Mouse (Mus musculus) thymus, postnatal 25 days (tissue): ENCODE results near the gene Neurl1a.

Experiments used
- DNase-seq: peaks from one replicate; pipeline ENCODE4 v3.0.0; 2022

Gene Neurl1a

GRCm38 (mm10) chr19:47298100-47298499 is 119.5 kb downstream of the Neurl1a start:
- no peak for DNase-seq

GRCm38 (mm10) chr19:47301303-47302190 is 122.9 kb downstream of the Neurl1a start:
- no peak for DNase-seq

DNA sequence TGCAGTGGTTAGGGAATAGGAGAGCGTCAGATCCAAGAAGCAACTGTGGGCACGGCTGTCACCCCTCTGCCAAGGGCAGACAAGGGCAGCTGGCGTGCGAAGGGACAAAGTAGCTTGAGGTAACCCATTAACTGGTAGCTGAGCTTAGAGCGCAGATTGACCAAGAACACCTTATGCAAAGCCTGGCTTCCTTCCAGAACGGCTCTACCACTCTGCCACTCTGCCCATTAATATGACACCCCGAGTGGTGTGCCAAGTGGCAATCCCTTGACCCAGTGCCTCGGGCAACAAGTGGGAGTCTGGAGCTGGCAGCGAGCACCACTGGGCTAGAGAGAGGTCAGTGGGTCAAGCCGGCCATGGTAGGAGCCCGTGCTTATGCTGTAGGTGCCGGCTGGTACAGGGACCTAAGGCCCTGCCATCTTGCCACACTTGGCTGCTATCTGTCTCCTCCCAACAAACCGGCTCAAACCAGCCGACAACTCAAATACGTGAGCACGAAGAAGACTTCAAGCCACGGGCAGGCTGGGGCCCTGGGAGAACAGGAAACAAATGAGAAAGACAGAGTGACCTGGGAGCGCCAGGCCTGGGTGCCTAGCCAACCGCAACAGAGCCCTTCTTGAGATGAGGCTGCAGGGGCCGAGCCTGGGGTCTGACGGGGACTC is 123.7 kb downstream of the Neurl1a start:
- no peak for DNase-seq

- no peak for DNase-seq
These were observed 124.5 kb downstream of the Neurl1a start for GRCm38 (mm10) chr19:47303128-47303527.

DNA sequence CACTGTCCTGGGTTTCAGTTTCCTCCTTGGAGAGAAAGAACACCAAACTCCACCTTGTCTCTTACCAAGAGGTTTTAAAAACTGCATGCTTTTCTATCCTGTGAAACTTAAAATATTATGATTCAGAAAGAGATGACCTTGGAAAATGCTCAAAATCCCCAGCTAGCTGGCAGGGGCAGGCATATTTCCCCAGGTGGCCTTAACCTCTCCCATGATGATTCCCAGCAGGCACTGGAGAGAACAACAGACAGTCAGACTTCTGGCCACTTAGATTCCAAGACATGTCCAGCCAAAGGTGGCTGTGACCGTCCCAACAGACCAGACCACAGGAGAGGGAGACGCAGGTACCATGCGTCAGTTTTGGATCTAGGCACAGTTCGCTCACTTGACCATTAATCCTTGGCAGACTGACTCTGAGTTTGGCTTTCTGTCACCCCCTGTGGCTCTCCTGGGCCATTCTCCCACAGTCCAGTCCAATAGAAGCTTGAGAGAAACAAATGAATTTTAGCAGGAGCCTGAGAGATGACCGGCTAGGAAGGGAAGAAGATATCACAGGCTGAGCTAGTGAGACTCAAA is 125.6 kb downstream of the Neurl1a start:
- DNase-seq: no peak

GRCm38 (mm10) chr19:47305401-47305800 is 126.8 kb downstream of the Neurl1a start:
- no peak for DNase-seq

DNA sequence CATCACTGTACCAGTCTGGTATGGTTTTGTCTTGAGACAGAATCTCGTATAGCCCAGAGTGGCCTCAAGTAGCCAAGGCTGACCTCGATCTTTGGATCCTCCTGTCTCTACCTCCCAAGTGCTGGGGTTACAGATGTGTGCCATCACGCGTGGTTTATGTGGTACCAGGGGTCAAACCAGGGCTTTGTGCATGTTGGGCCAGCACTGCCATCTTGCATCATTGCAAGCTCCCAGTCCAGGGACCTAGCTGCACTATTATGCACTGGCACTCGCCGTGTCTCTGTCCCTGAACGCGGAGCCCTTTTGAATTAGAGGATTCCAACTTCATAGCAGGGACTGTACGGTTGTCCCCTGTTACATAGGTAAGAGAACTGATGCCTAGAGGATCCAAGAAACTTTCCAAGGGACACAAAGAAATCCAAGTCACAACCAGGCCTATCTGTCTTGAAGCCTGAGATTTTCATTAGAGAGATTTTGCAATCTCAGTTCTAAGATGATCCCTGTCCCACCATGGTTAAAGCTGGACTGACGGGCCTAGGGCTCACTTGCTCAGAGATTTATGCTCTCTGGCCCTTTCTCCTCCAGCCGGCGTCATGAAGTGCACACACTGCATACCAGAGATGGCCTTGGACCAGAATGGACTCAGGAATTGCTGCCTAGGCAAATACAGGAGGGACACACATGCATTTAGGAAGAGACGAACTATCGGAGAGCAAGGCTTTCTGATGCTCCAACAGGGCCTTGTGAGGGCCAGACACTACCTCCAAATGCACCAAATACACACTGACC is 127.7 kb downstream of the Neurl1a start:
- no peak for DNase-seq

DNA sequence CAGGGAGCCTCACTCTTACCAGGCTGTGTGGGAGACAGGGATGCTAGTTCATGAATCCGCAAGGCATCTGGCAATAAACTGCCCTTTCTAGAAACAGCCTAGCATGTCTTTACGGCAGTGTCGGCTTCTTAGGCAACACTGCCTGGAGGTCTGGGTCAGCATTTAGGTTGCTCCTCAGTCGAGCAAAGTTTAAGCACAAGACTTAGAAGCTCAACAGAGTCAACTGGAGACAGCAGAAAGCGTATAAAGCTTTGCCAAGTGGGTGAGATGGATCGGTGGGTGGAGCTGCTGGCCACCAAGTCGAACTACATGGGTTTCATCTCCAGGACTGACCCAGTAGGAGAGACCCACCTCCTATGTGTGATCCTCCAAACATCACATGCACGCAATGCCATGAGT is 128.3 kb downstream of the Neurl1a start:
- no peak for DNase-seq
